Mouse (Mus musculus): ENCODE measurements around the gene Cks1b. TPM values are rescaled to one million over a fixed set of nuclear protein-coding genes. Genes with fewer than 3 reads are reported as not detected.
A peak's percentile ranks its signal among the peaks of the same experiment; 100 is the strongest.

Gene Cks1b
- polyA plus RNA-seq, 1 experiment from 2014 or later, result 668 TPM

- peak overlapping the region; percentile 41 for H3K4me3 ChIP-seq (ENCODE audit: low read depth, low read length)
- H3K4me1 ChIP-seq (ENCODE audit: control insufficient read depth, insufficient read depth, low read length), result peaks cover 3% of the 10 kb centered on the region; the same call in 1 of the 2 replicates
- no peaks in the 10 kb centered on the region for H3K27me3 ChIP-seq (ENCODE audit: control insufficient read depth, insufficient read depth, low read length)
- DNase-seq (ENCODE audit: low spot score) (no peak), ATAC-seq (replicated peaks; ENCODE audit: insufficient number of reproducible peaks, low FRiP score, low TSS enrichment, low read depth) (no peak)
- 73% methylated on average over 6 of the region's 6 CpGs for WGBS
- no peaks in the 10 kb centered on the region for H3K9me3 ChIP-seq (replicated peaks; ENCODE audit: control insufficient read depth, low read length)
- H3K4me2 ChIP-seq (ENCODE audit: low read depth, low read length), result peak overlapping the region; percentile 77
- H3K27ac ChIP-seq (replicated peaks; ENCODE audit: low read depth, low read length), result 0 out of 2 replicates have a peak overlapping the region, but pooled peaks have one; percentile 60
- H3K9ac ChIP-seq (replicated peaks; ENCODE audit: low read length), result peak overlapping the region; percentile 51; the same call in 1 of the 2 replicates
- peaks cover 6% of the 10 kb centered on the region; the same call in 1 of the 2 replicates for H3K36me3 ChIP-seq (replicated peaks; ENCODE audit: control insufficient read depth, insufficient read depth, low read depth, low read length)
Measured at GRCm38 (mm10) chr3:89422556-89423205, 4.5 kb upstream of the Cks1b start.

GRCm38 (mm10) chr3:89421810-89422473, 3.8 kb upstream of the Cks1b start:
- H3K9me3 ChIP-seq (replicated peaks; ENCODE audit: control insufficient read depth, low read length), result no peaks in the 10 kb centered on the region
- DNase-seq (ENCODE audit: low spot score), result no peak
- H3K27ac ChIP-seq (replicated peaks; ENCODE audit: low read depth, low read length), result peak overlapping the region; percentile 60; the same call in 1 of the 2 replicates
- H3K36me3 ChIP-seq (replicated peaks; ENCODE audit: control insufficient read depth, insufficient read depth, low read depth, low read length), result peaks cover 6% of the 10 kb centered on the region; the same call in 1 of the 2 replicates
- ATAC-seq (replicated peaks; ENCODE audit: insufficient number of reproducible peaks, low FRiP score, low TSS enrichment, low read depth), result no peak
- no peaks in the 10 kb centered on the region for H3K27me3 ChIP-seq (ENCODE audit: control insufficient read depth, insufficient read depth, low read length)
- peak overlapping the region; percentile 41 for H3K4me3 ChIP-seq (ENCODE audit: low read depth, low read length)
- peak overlapping the region; percentile 51 for H3K9ac ChIP-seq (replicated peaks; ENCODE audit: low read length)
- 4% methylated on average over 22 of the region's 22 CpGs for WGBS
- peaks cover 3% of the 10 kb centered on the region; the same call in 1 of the 2 replicates for H3K4me1 ChIP-seq (ENCODE audit: control insufficient read depth, insufficient read depth, low read length)
- peak overlapping the region; percentile 77 for H3K4me2 ChIP-seq (ENCODE audit: low read depth, low read length)

- H3K4me1 ChIP-seq (ENCODE audit: control insufficient read depth, insufficient read depth, low read length), result peaks cover 5% of the 10 kb centered on the region
- ATAC-seq (replicated peaks; ENCODE audit: insufficient number of reproducible peaks, low FRiP score, low TSS enrichment, low read depth), result peak; percentile 72
Measured at GRCm38 (mm10) chr3:89421002-89421774, 3.0 kb upstream of the Cks1b start.

GRCm38 (mm10) chr3:89420421-89420820, 2.2 kb upstream of the Cks1b start:
- ATAC-seq (replicated peaks; ENCODE audit: insufficient number of reproducible peaks, low FRiP score, low TSS enrichment, low read depth), result no peak
- Histone ChIP-seq H3K4me2 (ENCODE audit: low read depth, low read length) (no peak overlapping the region), H3K4me1 (ENCODE audit: control insufficient read depth, insufficient read depth, low read length) (peaks cover 5% of the 10 kb centered on the region), H3K9ac (replicated peaks; ENCODE audit: low read length) (no peak overlapping the region), H3K27ac (replicated peaks; ENCODE audit: low read depth, low read length) (peak overlapping the region; percentile 53), H3K36me3 (replicated peaks; ENCODE audit: control insufficient read depth, insufficient read depth, low read depth, low read length) (peaks cover 10% of the 10 kb centered on the region), H3K9me3 (replicated peaks; ENCODE audit: control insufficient read depth, low read length) (no peaks in the 10 kb centered on the region), H3K27me3 (ENCODE audit: control insufficient read depth, insufficient read depth, low read length) (no peaks in the 10 kb centered on the region), H3K4me3 (ENCODE audit: low read depth, low read length) (no peak overlapping the region)
- no peak for DNase-seq (ENCODE audit: low spot score)
- 61% methylated on average over 2 of the region's 2 CpGs for WGBS

More at GRCm38 (mm10) chr3:89421002-89421774, 3.0 kb upstream of the Cks1b start:
- Histone ChIP-seq H3K27me3 (ENCODE audit: control insufficient read depth, insufficient read depth, low read length) (no peaks in the 10 kb centered on the region), H3K4me3 (ENCODE audit: low read depth, low read length) (peak overlapping the region; percentile 41), H3K9me3 (replicated peaks; ENCODE audit: control insufficient read depth, low read length) (no peaks in the 10 kb centered on the region), H3K4me2 (ENCODE audit: low read depth, low read length) (peak overlapping the region; percentile 77), H3K27ac (replicated peaks; ENCODE audit: low read depth, low read length) (peak overlapping the region; percentile 60), H3K9ac (replicated peaks; ENCODE audit: low read length) (peak overlapping the region; percentile 51), H3K36me3 (replicated peaks; ENCODE audit: control insufficient read depth, insufficient read depth, low read depth, low read length) (peaks cover 6% of the 10 kb centered on the region)
- peak; percentile 85 for DNase-seq (ENCODE audit: low spot score)
- 2% methylated on average over 11 of the region's 11 CpGs for WGBS

GRCm38 (mm10) chr3:89419981-89420380, 1.8 kb upstream of the Cks1b start:
- Histone ChIP-seq H3K27me3 (ENCODE audit: control insufficient read depth, insufficient read depth, low read length) (no peaks in the 10 kb centered on the region), H3K27ac (replicated peaks; ENCODE audit: low read depth, low read length) (peak overlapping the region; percentile 81), H3K4me2 (ENCODE audit: low read depth, low read length) (peak overlapping the region; percentile 79), H3K36me3 (replicated peaks; ENCODE audit: control insufficient read depth, insufficient read depth, low read depth, low read length) (peaks cover 11% of the 10 kb centered on the region), H3K4me1 (ENCODE audit: control insufficient read depth, insufficient read depth, low read length) (peaks cover 5% of the 10 kb centered on the region), H3K9ac (replicated peaks; ENCODE audit: low read length) (peak overlapping the region; percentile 70), H3K9me3 (replicated peaks; ENCODE audit: control insufficient read depth, low read length) (no peaks in the 10 kb centered on the region), H3K4me3 (ENCODE audit: low read depth, low read length) (peak overlapping the region; percentile 62)
- DNase-seq (ENCODE audit: low spot score) (no peak), ATAC-seq (replicated peaks; ENCODE audit: insufficient number of reproducible peaks, low FRiP score, low TSS enrichment, low read depth) (no peak)
- 14% methylated on average over 3 of the region's 3 CpGs for WGBS

- H3K27ac ChIP-seq (replicated peaks; ENCODE audit: low read depth, low read length), result peak overlapping the region; percentile 81
- DNase-seq (ENCODE audit: low spot score), result peak; percentile 60
- H3K36me3 ChIP-seq (replicated peaks; ENCODE audit: control insufficient read depth, insufficient read depth, low read depth, low read length), result peaks cover 14% of the 10 kb centered on the region
- no peak for ATAC-seq (replicated peaks; ENCODE audit: insufficient number of reproducible peaks, low FRiP score, low TSS enrichment, low read depth)
- WGBS, result 2% methylated on average over 9 of the region's 9 CpGs
- peak overlapping the region; percentile 70 for H3K9ac ChIP-seq (replicated peaks; ENCODE audit: low read length)
- no peaks in the 10 kb centered on the region for H3K27me3 ChIP-seq (ENCODE audit: control insufficient read depth, insufficient read depth, low read length)
- no peaks in the 10 kb centered on the region for H3K9me3 ChIP-seq (replicated peaks; ENCODE audit: control insufficient read depth, low read length)
- H3K4me1 ChIP-seq (ENCODE audit: control insufficient read depth, insufficient read depth, low read length), result peaks cover 5% of the 10 kb centered on the region
- H3K4me2 ChIP-seq (ENCODE audit: low read depth, low read length), result peak overlapping the region; percentile 79
- peak overlapping the region; percentile 62 for H3K4me3 ChIP-seq (ENCODE audit: low read depth, low read length)
Measured at GRCm38 (mm10) chr3:89419571-89419970, 1.4 kb upstream of the Cks1b start.

GRCm38 (mm10) chr3:89418861-89419250, 673 bp upstream of the Cks1b start:
- H3K4me2 ChIP-seq (ENCODE audit: low read depth, low read length), result peak overlapping the region; percentile 79
- peaks cover 5% of the 10 kb centered on the region for H3K4me1 ChIP-seq (ENCODE audit: control insufficient read depth, insufficient read depth, low read length)
- peak overlapping the region; percentile 62 for H3K4me3 ChIP-seq (ENCODE audit: low read depth, low read length)
- no peaks in the 10 kb centered on the region for H3K9me3 ChIP-seq (replicated peaks; ENCODE audit: control insufficient read depth, low read length)
- H3K27ac ChIP-seq (replicated peaks; ENCODE audit: low read depth, low read length), result peak overlapping the region; percentile 81
- no peak for ATAC-seq (replicated peaks; ENCODE audit: insufficient number of reproducible peaks, low FRiP score, low TSS enrichment, low read depth)
- under 1% methylated on average over 16 of the region's 16 CpGs for WGBS
- H3K27me3 ChIP-seq (ENCODE audit: control insufficient read depth, insufficient read depth, low read length), result no peaks in the 10 kb centered on the region
- peaks cover 17% of the 10 kb centered on the region for H3K36me3 ChIP-seq (replicated peaks; ENCODE audit: control insufficient read depth, insufficient read depth, low read depth, low read length)
- DNase-seq (ENCODE audit: low spot score), result peak; percentile 83
- H3K9ac ChIP-seq (replicated peaks; ENCODE audit: low read length), result peak overlapping the region; percentile 70

Measured in embryonic facial prominence, embryonic 11.5 days (tissue).